Mouse (Mus musculus) hindbrain, embryonic 14.5 days (tissue): ENCODE data around the gene Borcs7. TPM values are rescaled to one million over a fixed set of nuclear protein-coding genes. Genes with fewer than 3 reads are reported as not detected.
A peak's percentile ranks its signal among the peaks of the same experiment; 100 is the strongest.

Experiments
- ATAC-seq: fragments of 200-750 bp; cut with Nextera tagmentation; 2 replicates; pipeline ENCODE4 v1.8.0; 2017; ENCODE audit warnings: moderate number of reproducible peaks, mild to moderate bottlenecking, moderate TSS enrichment, moderate library complexity; ENCODE audit not compliant: low FRiP score
- DNase-seq: peaks from one replicate; pipeline ENCODE4 v3.0.0-alpha.2; 2015; ENCODE audit warnings: low spot score
- H3K27ac ChIP-seq: fragments of 300-500 bp; sonication (generic); 2 replicates; pipeline ENCODE4 v1.5.1; 2014; ENCODE audit warnings: mild to moderate bottlenecking, moderate library complexity
- H3K27me3 ChIP-seq: fragments of 300-500 bp; sonication (generic); 2 replicates; pipeline ENCODE4 v1.6.1; 2014; ENCODE audit warnings: mild to moderate bottlenecking, low read length, mixed read lengths; ENCODE audit not compliant: control insufficient read depth, insufficient read depth
- H3K36me3 ChIP-seq: fragments of 300-500 bp; sonication (generic); replicated peaks from 2 replicates; pipeline ENCODE4 v1.6.1; 2014; ENCODE audit not compliant: control insufficient read depth, insufficient read depth
- H3K4me1 ChIP-seq: fragments of 300-500 bp; sonication (generic); replicated peaks from 2 replicates; pipeline ENCODE4 v1.6.1; 2014; ENCODE audit warnings: antibody characterized with exemption, low read length, mixed read lengths; ENCODE audit not compliant: control insufficient read depth, insufficient read depth
- H3K4me2 ChIP-seq: fragments of 300-500 bp; sonication (generic); replicated peaks from 2 replicates; pipeline ENCODE4 v1.6.1; 2014; ENCODE audit warnings: mild to moderate bottlenecking, moderate library complexity
- H3K4me3 ChIP-seq: fragments of 300-500 bp; sonication (generic); replicated peaks from 2 replicates; pipeline ENCODE4 v1.5.1; 2014; ENCODE audit warnings: mild to moderate bottlenecking, low read length
- H3K9ac ChIP-seq: fragments of 300-500 bp; sonication (generic); 2 replicates; pipeline ENCODE4 v1.6.1; 2014
- H3K9me3 ChIP-seq: fragments of 300-500 bp; sonication (generic); 2 replicates; pipeline ENCODE4 v1.6.1; 2016; ENCODE audit warnings: low read length; ENCODE audit not compliant: control insufficient read depth
- WGBS: fragments of 180-500 bp; shearing (Covaris S2); extraction: QIAGEN DNeasy Blood & Tissue Kit; methylation state at CpG from one replicate; pipeline ENCODE4 v1.1.7; 2014; 5-methylcytosine and 5-hydroxymethylcytosine counted together
- polyA plus RNA-seq: library from polyadenylated mRNA; unstranded; fragments of >200 nt; fragmentation: Nextera tagmentation; extraction: Ambion mirVana; gene quantifications from 2 replicates; pipeline ENCODE4 v1.2.1, GENCODE M21; 2014

The Borcs7 gene
- polyA plus RNA-seq, 1 experiment from 2014 or later: 26.6 TPM

DNA sequence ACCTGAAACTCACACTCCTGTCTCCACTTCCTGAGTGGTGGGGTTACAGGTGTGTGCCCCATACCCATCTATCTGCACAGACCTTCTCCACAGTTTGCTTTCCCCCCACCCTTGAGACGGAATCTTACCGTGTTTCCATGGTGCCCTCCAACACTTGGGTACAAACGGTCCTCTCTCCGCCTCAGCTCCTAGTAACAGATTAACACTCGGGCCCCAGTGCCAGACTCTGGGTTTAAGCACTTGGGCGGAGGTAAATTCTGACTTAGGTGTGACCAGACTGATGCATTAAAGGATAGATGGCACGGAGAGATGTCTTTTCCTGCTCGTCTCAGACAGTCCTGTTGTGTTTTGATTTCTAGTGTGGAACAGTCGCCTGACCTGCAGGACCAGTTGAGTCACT lies 11.4 kb downstream of the Borcs7 start:
- Histone ChIP-seq H3K4me1 (no peaks in the 10 kb centered on the region), H3K9ac (no peak overlapping the region), H3K4me3 (no peak overlapping the region), H3K27me3 (no peaks in the 10 kb centered on the region), H3K27ac (no peak overlapping the region), H3K4me2 (no peak overlapping the region), H3K9me3 (no peaks in the 10 kb centered on the region), H3K36me3 (peaks cover 18% of the 10 kb centered on the region)
- no peak for DNase-seq
- ATAC-seq: no peak
- 92% methylated on average over 9 of the region's 9 CpGs for WGBS

DNA sequence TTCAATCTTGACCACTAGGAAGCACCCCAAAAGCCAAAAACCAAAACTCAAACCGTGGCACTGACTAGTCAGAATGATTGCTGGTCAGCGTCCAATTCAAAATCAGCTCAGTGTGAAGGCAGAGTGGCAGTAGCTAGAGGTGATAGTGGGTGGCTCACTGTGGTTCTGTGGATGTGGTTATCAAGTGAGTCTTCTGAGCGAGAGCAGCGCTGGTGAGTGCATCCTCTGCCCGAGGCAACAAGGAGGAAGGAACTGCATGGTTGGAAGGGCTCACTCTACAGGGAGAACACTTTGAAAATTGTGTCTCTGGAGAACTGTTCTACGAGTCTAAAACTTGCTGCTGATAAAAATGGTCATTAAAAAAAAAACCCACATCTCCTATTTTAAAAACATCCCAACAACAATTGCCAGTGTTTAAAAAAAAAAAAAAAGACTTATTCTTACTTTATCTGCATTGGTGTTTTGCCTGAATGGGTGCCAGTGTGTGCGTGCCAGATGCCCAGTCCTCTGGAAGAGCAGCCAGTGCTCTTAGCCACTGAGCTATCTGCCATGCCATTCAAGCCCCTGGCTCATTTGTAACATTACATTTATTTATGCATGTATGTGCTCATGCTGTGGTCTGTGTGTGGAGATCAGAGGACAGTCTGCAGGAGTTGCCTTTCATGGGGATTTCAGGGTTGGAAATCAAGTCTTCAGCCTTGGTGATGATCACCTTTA lies 16.2 kb downstream of the Borcs7 start:
- peaks cover 12% of the 10 kb centered on the region for H3K4me1 ChIP-seq
- ATAC-seq: no peak
- H3K4me2 ChIP-seq: no peak overlapping the region
- no peak overlapping the region for H3K27ac ChIP-seq
- DNase-seq: no peak
- 69% methylated on average over 7 of the region's 7 CpGs for WGBS
- H3K4me3 ChIP-seq: no peak overlapping the region
- no peaks in the 10 kb centered on the region for H3K27me3 ChIP-seq
- H3K36me3 ChIP-seq: peaks cover 9% of the 10 kb centered on the region
- no peak overlapping the region for H3K9ac ChIP-seq
- no peaks in the 10 kb centered on the region for H3K9me3 ChIP-seq

DNA sequence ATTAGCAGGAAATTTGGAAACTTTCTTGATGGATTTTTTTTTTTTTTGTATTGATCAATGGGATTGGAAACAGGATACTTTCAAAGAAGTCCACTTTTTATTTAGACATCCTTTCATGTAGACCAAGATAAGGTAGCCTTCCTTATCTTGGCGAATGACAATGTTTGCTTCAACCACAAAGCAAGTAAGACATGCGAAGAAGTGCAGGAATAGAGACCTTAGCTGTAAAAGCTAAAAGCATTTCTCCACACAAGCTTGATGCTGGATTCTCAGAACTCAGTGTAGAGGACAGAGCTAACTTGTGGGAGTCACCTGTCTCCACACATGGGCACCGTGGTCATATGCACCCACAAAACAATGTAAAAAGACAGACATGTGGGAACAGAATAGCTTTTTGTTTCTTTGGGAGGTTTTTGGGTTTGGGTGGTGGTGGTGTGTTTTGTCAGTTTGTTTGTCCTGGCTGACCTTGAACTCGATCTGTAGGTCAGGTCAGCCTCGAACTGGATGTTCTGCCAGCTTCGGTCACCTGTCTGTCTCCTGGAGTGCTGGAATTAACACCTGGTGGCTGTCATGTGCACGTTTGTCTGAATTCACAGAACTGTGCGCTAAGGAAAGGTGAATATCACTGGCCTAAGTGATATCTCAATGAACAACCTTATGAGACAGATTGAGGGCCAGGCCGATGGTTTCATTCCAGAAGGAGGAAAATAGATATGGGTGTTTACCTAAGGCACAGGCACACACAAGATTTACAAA lies 17.0 kb downstream of the Borcs7 start:
- H3K4me3 ChIP-seq: peak overlapping the region; percentile 41; the same call in 1 of the 2 replicates

DNA sequence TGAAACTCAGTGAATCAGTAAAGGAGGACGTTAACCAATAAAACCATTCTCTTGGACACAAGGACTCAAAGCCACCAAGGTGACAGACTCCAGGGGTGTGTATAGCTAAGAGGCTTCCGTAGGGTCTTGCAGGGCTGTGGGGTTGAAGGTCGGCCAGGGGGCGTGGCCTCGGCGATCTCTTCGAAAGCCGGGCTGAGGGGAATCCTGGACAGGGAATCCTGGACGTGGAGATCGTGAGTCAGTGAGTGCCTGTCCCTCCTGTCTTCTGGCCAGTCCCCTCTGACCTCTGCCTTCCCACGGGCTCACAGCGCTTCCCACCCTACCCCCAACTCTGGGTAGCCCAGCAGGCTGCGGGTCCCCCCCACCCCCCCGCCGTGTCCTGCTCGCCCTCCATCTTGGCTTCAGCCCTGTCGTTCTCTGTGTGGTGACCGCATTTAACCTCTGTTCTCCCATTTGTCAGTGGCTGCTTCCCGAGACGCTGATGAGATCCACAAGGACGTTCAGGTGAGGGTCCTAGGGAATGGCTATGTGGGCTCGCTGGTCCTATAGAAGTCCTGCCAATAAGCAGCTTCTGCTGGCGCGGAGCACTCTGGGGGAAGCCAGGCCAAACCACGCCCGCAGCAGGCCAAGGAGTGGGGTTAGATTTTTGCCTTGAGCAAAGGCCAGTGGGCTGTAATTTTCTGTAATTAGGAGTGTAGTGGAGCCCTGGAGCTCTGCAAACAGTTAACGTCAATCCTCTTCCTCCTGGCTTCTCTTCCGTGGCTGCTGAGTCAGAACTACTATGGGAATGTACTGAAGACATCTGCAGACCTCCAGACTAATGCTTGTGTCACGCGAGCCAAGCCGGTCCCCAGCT lies 17.8 kb downstream of the Borcs7 start, which contains the start of gene As3mt:
Gene As3mt (plus strand): TSS at position 163 of the 856 bp plus-strand sequence.
- 0 out of 2 replicates have a peak within 1 kb of the TSS, but pooled peaks have one; percentile 38 for H3K27ac ChIP-seq
- H3K9ac ChIP-seq: peak within 1 kb of the TSS; percentile 68
- ATAC-seq (peak; percentile 43), DNase-seq (peak; percentile 26)
- no peaks in the 10 kb centered on the region for H3K27me3 ChIP-seq
- H3K4me2 ChIP-seq: peak within 1 kb of the TSS; percentile 69
- H3K9me3 ChIP-seq: no peaks in the 10 kb centered on the region
- H3K4me1 ChIP-seq: peaks cover 12% of the 10 kb centered on the region
- WGBS: 18% methylated on average over 31 of the region's 31 CpGs
- peaks cover 3% of the 10 kb centered on the region; the same call in 1 of the 2 replicates for H3K36me3 ChIP-seq
- H3K4me3 ChIP-seq: peak within 1 kb of the TSS; percentile 41

More for the DNA sequence above, 17.0 kb downstream of the Borcs7 start:
- peaks cover 3% of the 10 kb centered on the region; the same call in 1 of the 2 replicates for H3K36me3 ChIP-seq
- H3K4me1 ChIP-seq: peaks cover 12% of the 10 kb centered on the region
- H3K9ac ChIP-seq: peak overlapping the region; percentile 68; the same call in 1 of the 2 replicates
- H3K4me2 ChIP-seq: peak overlapping the region; percentile 69
- H3K27ac ChIP-seq: no peak overlapping the region
- no peak for DNase-seq
- no peaks in the 10 kb centered on the region for H3K9me3 ChIP-seq
- WGBS: 81% methylated on average over 9 of the region's 9 CpGs
- no peak for ATAC-seq
- no peaks in the 10 kb centered on the region for H3K27me3 ChIP-seq

DNA sequence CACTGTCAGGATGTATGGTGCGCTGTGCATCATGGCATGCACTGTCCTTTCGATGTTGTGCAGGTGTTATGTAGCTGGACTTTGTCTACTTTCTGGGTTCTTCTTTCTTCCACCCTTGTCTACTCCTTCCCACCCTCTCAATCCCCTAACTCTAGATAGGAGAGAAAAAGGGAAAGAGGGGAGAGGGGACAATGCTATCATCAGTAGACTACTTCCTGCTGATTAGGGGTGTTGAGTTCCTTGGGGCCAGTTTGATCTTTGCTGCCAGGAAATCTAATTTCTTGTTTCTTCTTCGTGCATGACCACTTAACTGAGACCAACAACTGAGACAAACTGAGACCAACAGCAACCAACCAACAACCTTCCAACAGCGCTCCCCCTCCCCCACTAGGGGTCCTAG lies 20.9 kb downstream of the Borcs7 start:
- Histone ChIP-seq H3K9ac (no peak overlapping the region), H3K36me3 (no peaks in the 10 kb centered on the region), H3K4me3 (no peak overlapping the region), H3K27me3 (no peaks in the 10 kb centered on the region), H3K4me2 (no peak overlapping the region), H3K27ac (no peak overlapping the region), H3K9me3 (no peaks in the 10 kb centered on the region), H3K4me1 (peaks cover 12% of the 10 kb centered on the region)
- no peak for ATAC-seq
- DNase-seq: no peak
- WGBS: 91% methylated on average over 4 of the region's 4 CpGs

DNA sequence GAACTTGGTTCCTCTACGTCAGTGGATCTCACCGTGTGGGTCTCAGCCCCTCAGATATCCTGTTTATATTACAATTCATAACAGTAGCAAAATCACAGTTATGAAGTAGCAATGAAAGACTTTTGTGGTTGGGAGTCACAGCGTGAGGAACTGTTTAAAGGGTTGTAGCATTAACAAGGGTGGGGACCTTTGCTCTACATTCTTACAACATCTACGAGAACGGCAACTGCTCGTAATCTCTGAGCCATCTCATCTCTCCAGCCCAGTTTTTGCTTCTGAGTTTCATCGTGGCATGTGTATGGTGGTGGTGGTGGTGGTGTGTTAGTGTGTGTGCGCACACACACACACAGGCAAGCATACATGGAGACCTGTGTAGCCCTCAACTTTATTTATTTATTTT lies 24.5 kb downstream of the Borcs7 start:
- Histone ChIP-seq H3K4me1 (no peaks in the 10 kb centered on the region), H3K27ac (no peak overlapping the region), H3K9ac (no peak overlapping the region), H3K9me3 (0 out of 2 replicates have a peak, but pooled peaks cover 3% of the 10 kb centered on the region), H3K27me3 (no peaks in the 10 kb centered on the region), H3K4me3 (no peak overlapping the region), H3K36me3 (no peaks in the 10 kb centered on the region; the same call in 1 of the 2 replicates), H3K4me2 (no peak overlapping the region)
- ATAC-seq (no peak), DNase-seq (no peak)
- whole genome bisulfite sequencing: 92% methylated on average over 8 of the region's 8 CpGs

DNA sequence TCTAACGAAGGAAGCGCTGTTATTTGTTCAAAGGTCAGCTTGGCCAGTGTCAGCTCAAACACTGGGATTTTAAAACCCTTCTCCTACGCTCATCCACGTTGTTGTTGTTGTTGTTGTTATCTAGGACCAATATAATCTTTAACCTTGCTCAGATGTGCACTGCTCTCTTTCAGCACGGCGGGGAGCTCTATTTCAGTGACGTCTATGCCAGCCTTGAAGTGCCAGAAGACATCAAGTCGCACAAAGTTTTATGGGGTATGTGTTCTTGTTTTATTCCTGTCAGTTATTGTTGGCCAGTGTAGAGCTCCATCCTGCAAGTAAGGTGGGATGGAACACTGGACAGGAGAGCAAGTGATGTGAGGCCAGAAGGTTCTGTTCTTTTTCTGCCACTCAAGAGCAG lies 25.3 kb downstream of the Borcs7 start:
- no peak overlapping the region for H3K9ac ChIP-seq
- WGBS: 89% methylated on average over 8 of the region's 8 CpGs
- no peaks in the 10 kb centered on the region for H3K27me3 ChIP-seq
- ATAC-seq: no peak
- 0 out of 2 replicates have a peak, but pooled peaks cover 3% of the 10 kb centered on the region for H3K9me3 ChIP-seq
- DNase-seq: no peak
- peaks cover 6% of the 10 kb centered on the region for H3K36me3 ChIP-seq
- H3K4me2 ChIP-seq: no peak overlapping the region
- no peak overlapping the region for H3K4me3 ChIP-seq
- H3K4me1 ChIP-seq: no peaks in the 10 kb centered on the region
- no peak overlapping the region for H3K27ac ChIP-seq

DNA sequence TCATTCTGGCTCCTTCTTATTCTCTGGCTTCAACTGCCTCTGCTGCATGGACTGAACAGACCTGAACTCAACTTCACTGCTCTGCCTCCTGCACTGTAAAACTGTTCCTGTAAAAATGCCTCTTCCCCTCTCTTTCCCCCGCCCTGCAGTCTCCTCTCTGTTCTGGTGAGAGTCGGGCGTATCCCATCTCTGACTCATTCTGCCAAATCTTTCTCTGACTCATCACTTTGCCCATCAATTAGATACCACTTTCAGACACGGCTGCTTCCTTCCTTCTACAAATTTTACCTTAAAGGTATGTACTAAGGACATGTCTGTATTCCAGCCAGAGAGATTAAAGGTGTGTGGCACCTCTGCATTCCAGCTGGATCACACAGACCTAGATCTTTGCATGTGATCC lies 28.4 kb downstream of the Borcs7 start:
- no peak overlapping the region for H3K27ac ChIP-seq
- no peaks in the 10 kb centered on the region for H3K4me1 ChIP-seq
- peaks cover 13% of the 10 kb centered on the region for H3K36me3 ChIP-seq
- H3K27me3 ChIP-seq: no peaks in the 10 kb centered on the region
- DNase-seq (no peak), ATAC-seq (no peak)
- H3K4me3 ChIP-seq: no peak overlapping the region
- 88% methylated on average over 4 of the region's 4 CpGs for WGBS
- H3K9me3 ChIP-seq: 0 out of 2 replicates have a peak, but pooled peaks cover 3% of the 10 kb centered on the region
- H3K9ac ChIP-seq: no peak overlapping the region
- no peak overlapping the region for H3K4me2 ChIP-seq

DNA sequence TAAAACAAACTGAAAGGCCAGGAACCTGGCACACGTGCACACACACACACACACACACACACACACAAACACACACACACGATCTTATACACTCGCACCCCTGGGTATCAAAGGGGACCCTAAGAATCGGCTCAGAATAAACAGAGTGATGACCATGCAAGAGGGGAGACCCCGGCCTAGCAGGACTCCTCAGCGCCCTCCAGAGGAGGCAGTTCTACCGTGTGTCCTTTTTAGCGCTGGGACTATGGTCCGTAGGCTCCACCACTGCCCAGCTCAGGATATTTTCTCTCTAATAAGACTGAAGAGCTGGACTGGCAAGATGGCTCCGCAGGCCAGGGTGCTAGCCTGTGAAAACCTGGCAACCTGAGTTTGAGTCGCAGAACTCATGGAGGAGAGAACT lies 34.7 kb downstream of the Borcs7 start:
- Histone ChIP-seq H3K9ac (no peak overlapping the region), H3K4me3 (no peak overlapping the region), H3K9me3 (no peaks in the 10 kb centered on the region), H3K27ac (no peak overlapping the region), H3K36me3 (peaks cover 17% of the 10 kb centered on the region), H3K4me1 (no peaks in the 10 kb centered on the region), H3K4me2 (no peak overlapping the region), H3K27me3 (no peaks in the 10 kb centered on the region)
- no peak for ATAC-seq
- DNase-seq: no peak
- 70% methylated on average over 11 of the region's 11 CpGs for WGBS
